Mouse (Mus musculus) hindbrain, embryonic 13.5 days (tissue): ENCODE data around the gene Cnpy3. TPM values are rescaled to one million over a fixed set of nuclear protein-coding genes. Genes with fewer than 3 reads are reported as not detected.

Experiments
- ATAC-seq: fragments of 200-750 bp; cut with Nextera tagmentation; 2 replicates; pipeline ENCODE4 v1.8.0; 2017; ENCODE audit warnings: moderate TSS enrichment; ENCODE audit not compliant: low FRiP score
- H3K27ac ChIP-seq: fragments of 300-500 bp; sonication (generic); 2 replicates; pipeline ENCODE4 v1.5.1; 2015; ENCODE audit warnings: inconsistent platforms, mild to moderate bottlenecking, moderate library complexity
- H3K27me3 ChIP-seq: fragments of 300-500 bp; sonication (generic); 2 replicates; pipeline ENCODE4 v1.6.1; 2015; ENCODE audit warnings: mild to moderate bottlenecking, inconsistent platforms
- H3K36me3 ChIP-seq: fragments of 300-500 bp; sonication (generic); 2 replicates; pipeline ENCODE4 v1.6.1; 2015; ENCODE audit warnings: mild to moderate bottlenecking, inconsistent platforms
- H3K4me1 ChIP-seq: fragments of 300-500 bp; sonication (generic); replicated peaks from 2 replicates; pipeline ENCODE4 v1.6.1; 2015; ENCODE audit warnings: inconsistent platforms
- H3K4me2 ChIP-seq: fragments of 300-500 bp; sonication (generic); 2 replicates; pipeline ENCODE4 v1.6.1; 2015; ENCODE audit warnings: inconsistent platforms, mild to moderate bottlenecking, moderate library complexity
- H3K4me3 ChIP-seq: fragments of 300-500 bp; sonication (generic); 2 replicates; pipeline ENCODE4 v1.5.1; 2015; ENCODE audit warnings: mild to moderate bottlenecking, inconsistent platforms
- H3K9ac ChIP-seq: fragments of 300-500 bp; sonication (generic); 2 replicates; pipeline ENCODE4 v1.6.1; 2015; ENCODE audit warnings: mild to moderate bottlenecking, inconsistent platforms
- H3K9me3 ChIP-seq: fragments of 300-500 bp; sonication (generic); 2 replicates; pipeline ENCODE4 v1.6.1; 2016; ENCODE audit warnings: inconsistent platforms
- WGBS: fragments of 180-500 bp; shearing (Covaris S2); methylation state at CpG from one replicate; pipeline ENCODE4 v1.1.7; 2015; 5-methylcytosine and 5-hydroxymethylcytosine counted together
- polyA plus RNA-seq: library from polyadenylated mRNA; unstranded; fragments of >200 nt; fragmentation: Nextera tagmentation; extraction: Ambion mirVana; gene quantifications from 2 replicates; pipeline ENCODE4 v1.2.1, GENCODE M21; 2015

The Cnpy3 gene
- polyA plus RNA-seq, 1 experiment from 2014 or later: 67.1 TPM

DNA sequence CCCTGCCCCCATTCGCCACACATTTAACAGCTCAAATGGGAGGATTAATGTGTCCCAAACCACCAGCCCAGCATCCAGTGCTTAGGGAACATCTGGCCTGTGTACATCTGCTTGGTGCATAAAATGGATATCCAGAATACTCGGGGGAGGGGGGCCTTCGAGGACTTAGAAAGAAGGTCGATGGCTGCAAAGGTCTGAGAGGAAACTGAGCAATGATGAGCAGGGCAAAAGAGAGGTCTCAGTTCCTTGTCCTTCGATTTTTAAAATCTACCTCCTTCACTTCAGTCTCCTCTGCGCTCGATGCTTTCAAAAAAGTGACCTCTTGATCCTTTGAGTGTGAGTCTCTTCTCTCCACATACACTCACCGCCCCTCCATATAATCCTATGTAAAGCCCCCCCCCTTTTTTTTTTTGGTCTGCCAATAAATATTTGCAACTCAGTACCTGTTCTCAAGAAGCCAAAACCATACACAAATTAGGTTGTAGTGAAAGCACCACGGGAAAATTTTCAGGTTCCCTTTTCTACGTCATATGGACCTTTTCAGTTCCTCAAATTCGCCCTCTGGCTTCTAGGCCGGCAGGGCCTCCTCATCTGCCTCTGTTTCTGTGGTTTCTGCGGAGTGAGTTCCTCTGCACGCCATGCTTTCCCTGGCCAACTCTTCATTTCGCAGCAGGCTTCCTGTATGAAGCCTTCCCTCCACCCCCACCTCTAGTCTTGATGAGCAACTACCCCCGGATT is 789 bp downstream of the Cnpy3 start:
- ATAC-seq: no peak; the same call in 1 of the 2 replicates
- peak overlapping the region; percentile 75 for H3K4me2 ChIP-seq
- 30% methylated on average over 16 of the region's 16 CpGs for WGBS

DNA sequence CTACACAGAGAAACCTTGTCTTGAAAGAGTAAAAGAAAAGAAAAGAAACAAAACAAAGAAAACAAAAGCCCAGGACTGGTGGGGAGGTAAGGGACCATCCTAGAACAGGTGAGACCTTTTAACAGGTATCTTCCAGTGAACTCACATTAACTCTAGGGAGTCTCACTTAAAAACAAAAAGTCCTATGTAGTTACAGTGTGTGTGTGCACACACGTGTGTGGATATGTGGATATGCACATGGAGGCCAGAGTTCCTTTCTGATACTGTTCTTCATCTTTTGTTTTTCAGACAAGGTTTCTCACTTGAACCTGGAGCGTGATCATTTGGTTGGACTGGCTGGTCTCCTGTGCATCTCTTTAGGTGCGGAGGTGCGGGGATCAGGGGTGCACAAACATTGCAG is 1.4 kb downstream of the Cnpy3 start:
- Histone ChIP-seq H3K27me3 (no peaks in the 10 kb centered on the region), H3K4me1 (peaks cover 22% of the 10 kb centered on the region), H3K27ac (peak overlapping the region; percentile 85; the same call in 1 of the 2 replicates), H3K9ac (peak overlapping the region; percentile 80), H3K36me3 (peaks cover 19% of the 10 kb centered on the region), H3K4me3 (peak overlapping the region; percentile 63; the same call in 1 of the 2 replicates), H3K9me3 (no peaks in the 10 kb centered on the region), H3K4me2 (peak overlapping the region; percentile 75)
- no peak for ATAC-seq
- WGBS: 93% methylated on average over 4 of the region's 4 CpGs

More for the DNA sequence above, 789 bp downstream of the Cnpy3 start:
- Histone ChIP-seq H3K27ac (peak overlapping the region; percentile 85), H3K4me3 (peak overlapping the region; percentile 63), H3K9ac (peak overlapping the region; percentile 80), H3K36me3 (peaks cover 12% of the 10 kb centered on the region), H3K27me3 (no peaks in the 10 kb centered on the region), H3K4me1 (peaks cover 22% of the 10 kb centered on the region), H3K9me3 (no peaks in the 10 kb centered on the region)

DNA sequence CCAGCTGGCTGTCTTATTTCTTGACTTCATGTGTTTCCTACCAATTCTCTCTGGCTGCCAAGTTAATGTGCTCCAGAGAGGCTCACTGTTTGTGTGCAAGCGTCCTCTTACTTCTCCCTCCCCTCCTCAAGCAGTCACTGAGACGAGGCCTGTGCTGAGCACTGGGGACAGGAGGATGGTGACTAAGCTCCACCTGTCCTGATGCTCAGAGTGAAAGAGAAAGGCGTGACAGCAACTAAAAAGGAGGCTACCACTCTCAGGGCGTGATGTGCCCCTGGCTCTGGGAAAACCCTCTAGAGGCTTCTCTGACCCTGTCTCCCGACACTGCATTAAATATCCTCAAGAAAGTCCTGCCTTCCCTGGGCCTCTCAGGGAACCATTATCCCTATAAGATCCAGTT is 2.7 kb downstream of the Cnpy3 start:
- no peak for ATAC-seq
- WGBS: 95% methylated on average over 5 of the region's 5 CpGs
- no peaks in the 10 kb centered on the region for H3K9me3 ChIP-seq

DNA sequence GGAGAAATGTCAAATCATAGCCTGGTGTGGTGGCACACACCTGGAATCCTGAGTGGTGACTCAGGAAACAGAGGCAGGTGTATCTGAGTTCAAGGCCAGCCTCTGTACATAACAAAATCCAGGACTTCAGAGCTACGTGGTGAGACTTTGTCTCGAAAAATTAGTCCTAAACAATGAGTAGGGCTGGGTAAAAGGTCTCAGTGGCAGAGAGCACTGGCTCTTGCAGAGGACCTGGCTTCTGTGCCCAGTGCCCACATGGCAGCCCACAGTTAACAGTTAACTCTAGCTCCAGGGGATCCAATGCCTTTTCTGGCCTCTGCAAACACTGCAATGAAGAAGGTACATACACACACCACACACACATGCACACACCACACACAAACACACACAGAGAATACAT is 4.2 kb downstream of the Cnpy3 start:
- Histone ChIP-seq H3K27ac (no peak overlapping the region), H3K4me3 (no peak overlapping the region), H3K4me1 (peaks cover 19% of the 10 kb centered on the region), H3K36me3 (peaks cover 38% of the 10 kb centered on the region), H3K9me3 (no peaks in the 10 kb centered on the region), H3K27me3 (no peaks in the 10 kb centered on the region), H3K4me2 (no peak overlapping the region), H3K9ac (no peak overlapping the region)
- WGBS: 88% methylated on average over 2 of the region's 2 CpGs
- no peak for ATAC-seq

More for the DNA sequence above, 2.7 kb downstream of the Cnpy3 start:
- peaks cover 22% of the 10 kb centered on the region for H3K4me1 ChIP-seq
- H3K4me2 ChIP-seq: no peak overlapping the region
- H3K4me3 ChIP-seq: no peak overlapping the region
- H3K9ac ChIP-seq: no peak overlapping the region
- H3K36me3 ChIP-seq: peaks cover 23% of the 10 kb centered on the region
- H3K27me3 ChIP-seq: no peaks in the 10 kb centered on the region
- no peak overlapping the region for H3K27ac ChIP-seq

DNA sequence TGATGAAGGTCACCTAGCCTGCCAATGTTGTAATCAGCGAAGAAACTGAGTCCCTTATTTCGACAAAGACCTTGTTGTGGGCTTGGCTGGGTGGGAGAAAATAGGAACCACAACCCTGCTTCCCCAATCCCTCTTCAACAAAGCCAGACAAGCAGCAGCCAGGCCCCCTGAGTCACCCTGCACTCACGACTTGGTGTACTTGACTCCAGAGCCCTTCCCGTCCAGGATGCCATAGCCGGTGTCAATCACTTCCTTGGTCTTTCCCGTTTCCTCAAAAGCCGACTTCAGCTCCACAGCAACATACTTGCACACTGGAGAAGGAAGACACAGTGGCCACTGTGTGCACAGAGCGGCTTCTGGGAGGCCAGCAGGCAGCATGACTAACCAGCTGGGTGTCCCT is 4.8 kb downstream of the Cnpy3 start:
- 84% methylated on average over 8 of the region's 8 CpGs for WGBS

DNA sequence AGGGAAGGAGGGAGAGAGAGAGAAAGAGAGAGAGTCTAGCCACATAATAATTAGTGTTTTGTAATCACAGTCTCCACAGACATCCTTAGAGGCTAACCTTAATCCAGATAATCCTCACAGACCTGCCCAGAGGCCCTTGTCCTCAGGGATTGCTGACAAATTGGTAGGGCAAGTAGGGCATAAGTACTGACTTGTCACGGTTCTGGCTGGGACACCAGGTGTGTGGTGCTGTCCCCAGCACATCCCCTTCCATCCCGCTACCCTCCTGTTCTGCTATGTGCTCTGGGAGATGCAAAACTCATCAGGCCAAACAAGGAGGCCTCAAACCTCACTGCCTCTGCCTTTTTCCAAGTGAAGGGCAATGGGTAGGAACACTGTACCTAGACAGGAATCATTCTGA is 6.5 kb downstream of the Cnpy3 start:
- H3K4me3 ChIP-seq: no peak overlapping the region
- H3K9me3 ChIP-seq: no peaks in the 10 kb centered on the region
- H3K9ac ChIP-seq: no peak overlapping the region
- H3K4me2 ChIP-seq: no peak overlapping the region
- no peak overlapping the region for H3K27ac ChIP-seq
- no peak for ATAC-seq
- WGBS: 79% methylated on average over 2 of the region's 2 CpGs
- peaks cover 52% of the 10 kb centered on the region for H3K36me3 ChIP-seq
- no peaks in the 10 kb centered on the region for H3K27me3 ChIP-seq
- H3K4me1 ChIP-seq: peaks cover 5% of the 10 kb centered on the region

More for the DNA sequence above, 4.8 kb downstream of the Cnpy3 start:
- H3K4me3 ChIP-seq: no peak overlapping the region
- no peaks in the 10 kb centered on the region for H3K9me3 ChIP-seq
- H3K4me1 ChIP-seq: peaks cover 15% of the 10 kb centered on the region
- H3K4me2 ChIP-seq: no peak overlapping the region
- H3K27me3 ChIP-seq: no peaks in the 10 kb centered on the region
- H3K27ac ChIP-seq: no peak overlapping the region
- peaks cover 42% of the 10 kb centered on the region for H3K36me3 ChIP-seq
- ATAC-seq: no peak
- H3K9ac ChIP-seq: no peak overlapping the region

DNA sequence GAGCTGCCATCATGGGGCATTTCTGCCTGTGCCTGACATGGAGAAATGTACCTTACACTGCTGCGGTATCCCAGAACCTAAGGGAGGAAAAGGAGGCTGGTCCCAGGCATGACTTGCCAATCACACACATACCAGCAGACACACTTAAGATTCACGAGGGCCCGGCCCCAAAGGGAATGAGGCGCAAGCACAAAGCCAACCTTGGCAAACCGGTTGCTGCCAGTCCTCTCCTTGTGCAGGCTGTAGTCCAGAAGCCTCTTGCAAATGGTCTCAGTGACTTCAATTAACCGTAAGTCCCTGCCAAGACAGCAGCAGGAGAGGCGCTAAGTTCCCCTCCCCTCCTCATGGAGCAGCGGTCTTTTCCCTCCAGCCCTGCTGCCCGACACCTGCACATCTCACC is 9.0 kb downstream of the Cnpy3 start:
- no peaks in the 10 kb centered on the region for H3K4me1 ChIP-seq
- H3K4me2 ChIP-seq: no peak overlapping the region
- no peak overlapping the region for H3K27ac ChIP-seq
- H3K27me3 ChIP-seq: no peaks in the 10 kb centered on the region
- ATAC-seq: no peak
- H3K36me3 ChIP-seq: peaks cover 60% of the 10 kb centered on the region
- no peak overlapping the region for H3K9ac ChIP-seq
- no peaks in the 10 kb centered on the region for H3K9me3 ChIP-seq
- WGBS: 91% methylated on average over 9 of the region's 9 CpGs
- H3K4me3 ChIP-seq: no peak overlapping the region

DNA sequence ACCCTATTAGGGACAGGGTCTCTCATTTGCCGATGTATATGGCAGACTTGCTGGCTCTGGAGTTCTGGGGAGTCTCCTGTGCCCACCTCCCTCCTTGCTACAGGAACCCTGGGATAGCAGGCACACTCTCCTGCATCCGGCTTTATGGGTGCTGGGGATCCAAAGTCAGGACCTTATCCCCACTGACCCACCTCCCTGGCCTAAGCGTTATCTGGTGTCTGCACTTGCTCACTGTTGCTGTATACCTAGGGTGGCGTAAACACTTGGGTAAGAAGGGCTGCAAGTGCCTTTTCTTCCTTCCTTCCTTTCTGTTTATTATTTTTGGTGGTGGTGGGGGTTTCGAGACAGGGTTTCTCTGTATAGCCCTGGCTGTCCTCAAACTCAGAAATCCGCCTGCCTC is 10.7 kb downstream of the Cnpy3 start:
- no peak overlapping the region for H3K27ac ChIP-seq
- no peaks in the 10 kb centered on the region for H3K9me3 ChIP-seq
- no peak overlapping the region for H3K4me2 ChIP-seq
- no peak for ATAC-seq
- no peaks in the 10 kb centered on the region for H3K27me3 ChIP-seq
- H3K9ac ChIP-seq: no peak overlapping the region
- H3K36me3 ChIP-seq: peaks cover 63% of the 10 kb centered on the region
- WGBS: 92% methylated on average over 6 of the region's 6 CpGs
- H3K4me1 ChIP-seq: no peaks in the 10 kb centered on the region
- H3K4me3 ChIP-seq: no peak overlapping the region

DNA sequence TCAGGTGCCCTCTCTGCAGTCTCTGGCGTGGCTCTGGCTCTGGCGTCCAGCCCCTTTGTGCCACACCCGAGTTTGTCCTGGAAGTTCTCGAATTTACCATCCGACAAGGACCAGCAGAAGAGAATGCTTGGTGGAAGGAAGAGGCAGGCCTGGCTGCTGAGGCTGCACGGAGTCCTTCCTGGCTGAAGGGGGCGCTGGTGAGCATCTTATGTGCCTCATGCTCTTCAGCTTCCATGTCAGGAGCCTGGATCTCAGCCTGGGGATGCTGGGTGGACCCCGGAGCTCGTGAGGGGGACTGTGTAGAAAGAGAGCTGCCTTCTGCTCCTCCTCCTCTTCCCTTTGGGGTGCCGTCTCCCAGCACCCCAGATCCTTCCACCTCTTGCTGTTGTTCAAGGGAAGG is 15.9 kb downstream of the Cnpy3 start:
- Histone ChIP-seq H3K9ac (no peak overlapping the region), H3K36me3 (peaks cover 45% of the 10 kb centered on the region), H3K9me3 (no peaks in the 10 kb centered on the region), H3K27ac (no peak overlapping the region), H3K4me2 (no peak overlapping the region), H3K4me3 (no peak overlapping the region), H3K27me3 (no peaks in the 10 kb centered on the region), H3K4me1 (no peaks in the 10 kb centered on the region)
- ATAC-seq: no peak
- WGBS: 66% methylated on average over 9 of the region's 10 CpGs

DNA sequence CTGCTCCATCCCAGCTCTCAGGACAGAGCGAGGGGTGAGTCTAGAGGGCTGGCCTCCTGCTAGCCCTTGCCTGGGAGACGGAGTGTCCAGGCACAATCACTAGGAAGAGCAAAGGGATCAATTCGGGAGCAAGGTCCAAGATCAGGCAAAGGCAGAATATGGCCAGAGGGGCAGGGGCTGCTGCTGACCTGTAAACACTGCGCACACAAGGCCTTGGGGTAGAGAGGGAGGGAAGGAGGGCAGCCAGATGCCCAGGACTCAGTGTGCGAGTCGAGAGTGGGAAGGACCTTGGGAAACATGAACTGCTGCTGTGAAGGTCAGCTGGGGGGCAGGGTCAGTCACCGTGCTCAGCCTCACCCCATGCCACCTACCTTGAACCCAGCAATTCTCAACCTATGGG is 16.7 kb downstream of the Cnpy3 start:
- ATAC-seq: no peak
- H3K27ac ChIP-seq: no peak overlapping the region
- H3K9ac ChIP-seq: no peak overlapping the region
- no peaks in the 10 kb centered on the region for H3K27me3 ChIP-seq
- H3K9me3 ChIP-seq: no peaks in the 10 kb centered on the region
- 91% methylated on average over 7 of the region's 7 CpGs for WGBS
- no peak overlapping the region for H3K4me2 ChIP-seq
- no peak overlapping the region for H3K4me3 ChIP-seq
- H3K36me3 ChIP-seq: peaks cover 44% of the 10 kb centered on the region
- no peaks in the 10 kb centered on the region for H3K4me1 ChIP-seq

DNA sequence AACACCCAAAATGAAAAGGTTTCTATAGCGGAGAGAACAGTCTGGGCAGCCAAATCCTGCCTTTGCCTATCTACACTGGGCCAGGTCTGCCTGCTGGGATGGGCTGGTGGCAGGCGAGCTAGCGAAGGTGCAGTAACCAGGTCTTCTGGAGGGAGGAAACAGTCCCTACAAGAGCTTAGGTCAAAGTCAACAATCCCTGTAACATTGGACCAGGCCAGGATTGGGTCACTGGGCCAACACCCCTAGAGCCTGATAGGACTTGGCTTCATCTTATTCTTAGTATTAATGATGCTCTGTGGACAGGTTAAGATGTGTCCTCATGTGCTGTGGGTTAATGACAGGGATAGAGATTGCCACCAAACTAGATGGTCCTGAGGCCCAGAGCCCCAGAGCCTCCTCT is 18.0 kb downstream of the Cnpy3 start:
- H3K4me3 ChIP-seq: no peak overlapping the region
- no peak for ATAC-seq
- H3K27ac ChIP-seq: no peak overlapping the region
- H3K4me1 ChIP-seq: no peaks in the 10 kb centered on the region
- no peak overlapping the region for H3K4me2 ChIP-seq
- WGBS: 96% methylated on average over 3 of the region's 3 CpGs
- no peaks in the 10 kb centered on the region for H3K9me3 ChIP-seq
- H3K27me3 ChIP-seq: peaks cover 8% of the 10 kb centered on the region
- no peak overlapping the region for H3K9ac ChIP-seq
- peaks cover 42% of the 10 kb centered on the region for H3K36me3 ChIP-seq

DNA sequence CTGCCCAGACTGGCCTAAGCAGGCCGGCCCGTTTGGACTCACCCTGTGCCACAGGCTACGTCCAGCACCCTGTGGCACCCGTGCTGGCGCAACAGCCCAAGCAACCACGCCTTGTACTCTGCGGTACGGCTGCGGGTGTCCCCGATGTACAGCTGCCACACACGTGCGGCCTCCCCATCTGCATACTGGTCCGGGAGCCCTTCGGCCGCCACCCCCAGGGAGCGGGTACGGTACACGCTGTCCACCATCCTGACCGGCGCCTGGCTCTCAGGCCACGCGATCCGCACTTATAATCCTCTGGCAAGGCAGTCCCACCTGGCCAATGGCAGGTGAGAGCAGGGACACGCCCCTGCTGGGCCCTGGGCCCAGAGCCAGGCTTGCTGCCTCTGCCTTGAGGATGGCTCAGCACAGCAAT is 23.1 kb downstream of the Cnpy3 start, which contains the start of gene Gnmt:
Gene Gnmt, minus strand, starts transcription at position 265 of the 415 bp plus-strand sequence.
- Histone ChIP-seq H3K4me3 (no peak within 1 kb of the TSS), H3K9me3 (no peaks in the 10 kb centered on the region), H3K27ac (no peak within 1 kb of the TSS), H3K4me2 (peak within 1 kb of the TSS; percentile 15; the same call in 1 of the 2 replicates), H3K36me3 (peaks cover 25% of the 10 kb centered on the region), H3K4me1 (0 out of 2 replicates have a peak, but pooled peaks cover 4% of the 10 kb centered on the region), H3K9ac (peak within 1 kb of the TSS; percentile 39; the same call in 1 of the 2 replicates), H3K27me3 (peaks cover 21% of the 10 kb centered on the region)
- WGBS: 19% methylated on average over 24 of the region's 24 CpGs
- ATAC-seq: no peak

DNA sequence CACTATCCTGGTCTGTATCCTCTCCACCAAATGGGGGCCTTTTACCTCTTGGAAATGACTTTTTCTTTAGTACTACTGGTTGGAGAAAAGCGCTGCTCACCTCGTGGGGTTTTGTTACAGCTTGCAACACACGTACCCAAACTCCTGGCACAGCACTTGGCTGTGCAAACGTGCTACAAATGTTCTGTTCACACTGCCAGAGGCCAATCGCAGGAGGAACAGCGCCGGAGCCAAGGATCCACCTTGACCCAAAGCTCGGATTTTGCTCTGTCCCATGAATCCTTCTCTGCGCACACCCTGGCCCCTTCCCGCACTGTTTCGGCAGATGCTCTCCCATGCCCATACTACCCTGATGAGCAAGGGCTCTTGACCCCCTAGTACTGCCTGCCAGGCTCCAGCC is 23.5 kb downstream of the Cnpy3 start:
- H3K4me3 ChIP-seq: no peak overlapping the region
- ATAC-seq: no peak
- no peaks in the 10 kb centered on the region for H3K9me3 ChIP-seq
- peaks cover 21% of the 10 kb centered on the region for H3K27me3 ChIP-seq
- 54% methylated on average over 11 of the region's 11 CpGs for WGBS
- peaks cover 29% of the 10 kb centered on the region for H3K36me3 ChIP-seq
- H3K4me2 ChIP-seq: 0 out of 2 replicates have a peak overlapping the region, but pooled peaks have one; percentile 15
- H3K9ac ChIP-seq: peak overlapping the region; percentile 39; the same call in 1 of the 2 replicates
- no peak overlapping the region for H3K27ac ChIP-seq
- H3K4me1 ChIP-seq: 0 out of 2 replicates have a peak, but pooled peaks cover 4% of the 10 kb centered on the region
